Mouse (Mus musculus) CD8-positive naive resting alpha-beta T cell, adult 2 months (primary cell): Measurements from ENCODE around the gene Pagr1b.

Experiments
- DNase-seq, 2 experiments: peaks; one replicate each; pipeline ENCODE4 v3.0.0; 2022; ENCODE audit warnings: low read depth in 2 of 2, low spot score in 2 of 2

The Pagr1b gene

GRCm38 (mm10) chr7:127020031-127020430 lies 3.7 kb upstream of the Pagr1b start:
- no peak for DNase-seq

DNA sequence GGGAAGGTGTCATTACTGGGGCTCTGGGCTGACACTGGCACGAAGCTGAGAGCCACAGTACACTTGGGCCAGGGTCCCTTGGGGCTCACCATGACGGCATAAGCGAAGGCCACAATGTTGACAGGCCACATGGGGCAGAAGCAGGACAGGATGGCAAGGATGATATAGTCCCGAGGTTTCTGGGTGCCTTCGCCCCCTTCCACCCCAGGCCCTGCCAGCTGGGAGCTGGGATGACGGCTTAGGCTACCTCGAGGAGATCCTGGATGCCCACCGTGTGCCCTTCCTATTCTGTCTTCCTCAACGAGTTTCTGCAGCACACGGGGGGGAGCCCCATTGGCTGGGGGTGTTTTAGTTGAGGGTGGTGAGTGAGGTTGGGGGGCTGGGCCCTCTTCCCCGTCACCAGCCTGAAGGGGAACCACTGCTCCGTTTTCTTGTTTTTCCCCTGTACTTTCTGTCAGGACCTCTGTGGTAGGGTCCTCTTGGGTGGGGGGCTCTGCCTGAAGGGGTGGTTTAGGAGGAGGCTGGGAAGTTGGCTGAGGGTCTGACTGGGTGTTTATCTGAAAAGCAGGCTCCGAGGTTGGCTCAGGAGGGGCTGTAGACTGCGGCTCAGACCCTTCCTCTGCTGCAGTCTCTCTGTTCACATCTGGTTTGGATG lies 3.1 kb upstream of the Pagr1b start:
- DNase-seq = no peak

DNA sequence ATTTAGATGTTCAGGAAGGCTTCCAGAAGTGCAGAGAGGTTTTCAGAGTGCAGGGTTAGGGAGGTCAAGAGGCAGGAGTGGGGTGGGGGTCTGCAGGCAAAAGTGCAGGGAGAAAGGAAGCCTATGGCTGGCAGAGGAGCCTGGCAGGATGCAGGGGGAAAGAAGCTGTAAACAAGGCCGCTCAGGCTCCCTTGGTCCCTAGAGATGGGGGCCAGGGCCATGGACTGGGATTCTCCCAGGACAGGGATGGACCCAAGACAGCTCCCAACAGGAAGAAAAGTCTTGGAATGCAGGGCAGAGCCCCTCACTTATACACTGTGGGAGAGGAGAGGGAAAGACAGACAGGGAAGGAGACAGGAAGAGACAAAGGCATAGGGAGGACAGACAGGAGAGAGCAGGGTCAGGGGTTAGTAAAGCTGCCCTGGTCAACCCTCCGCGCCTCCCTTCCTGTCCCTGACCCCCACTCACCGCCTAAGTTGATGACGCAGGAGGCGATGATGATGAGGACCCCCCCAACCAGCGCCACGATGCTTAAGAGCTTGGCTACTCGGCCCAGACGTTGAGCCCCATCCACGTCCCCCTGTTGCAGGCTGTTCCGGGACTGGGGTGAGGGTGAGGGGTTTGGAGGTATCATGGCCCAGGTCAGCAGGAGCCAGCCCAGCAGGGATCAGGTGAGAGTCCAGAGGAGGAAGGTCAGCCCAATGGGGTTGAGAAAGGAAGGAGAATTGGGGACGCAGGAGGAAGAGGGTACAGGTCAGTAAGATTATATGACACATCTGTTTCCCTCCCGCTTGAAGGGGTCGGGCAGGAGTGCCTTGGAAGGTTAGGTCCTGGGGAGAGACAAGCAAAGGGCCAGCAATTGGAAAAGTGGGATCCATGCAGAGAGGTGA lies 2.4 kb upstream of the Pagr1b start:
- no peak for DNase-seq

GRCm38 (mm10) chr7:127017950-127018345 lies 1.7 kb upstream of the Pagr1b start:
- no peak for DNase-seq

- DNase-seq = peak; percentile 92
Measured at GRCm38 (mm10) chr7:127016971-127017949, 976 bp upstream of the Pagr1b start, which contains the start of gene Pagr1a. Pagr1a (minus strand) TSS chr7:127017352.

GRCm38 (mm10) chr7:127016486-127016938 lies 228 bp upstream of the Pagr1b start:
- no peak for DNase-seq

GRCm38 (mm10) chr7:127016081-127016480 lies 203 bp downstream of the Pagr1b start:
- DNase-seq = no peak

DNA sequence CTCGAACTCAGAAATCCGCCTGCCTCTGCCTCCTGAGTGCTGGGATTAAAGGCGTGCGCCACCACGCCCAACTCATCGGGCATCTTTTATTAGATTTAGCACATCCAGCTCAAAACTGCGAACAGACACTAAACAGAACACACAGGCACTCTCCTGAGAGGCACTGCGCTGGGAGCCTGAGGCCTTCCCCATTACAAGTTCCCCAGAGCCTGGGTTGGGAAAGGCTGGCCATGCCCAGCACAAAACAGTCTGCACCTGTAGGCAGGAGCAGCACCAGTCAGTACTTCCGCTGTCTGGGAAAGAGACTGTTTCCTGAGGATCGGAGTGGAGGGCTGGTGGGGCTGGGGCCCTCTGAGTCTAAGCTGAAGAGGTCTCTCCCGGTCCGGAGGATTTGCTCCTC lies 1.3 kb downstream of the Pagr1b start:
- no peak for DNase-seq

DNA sequence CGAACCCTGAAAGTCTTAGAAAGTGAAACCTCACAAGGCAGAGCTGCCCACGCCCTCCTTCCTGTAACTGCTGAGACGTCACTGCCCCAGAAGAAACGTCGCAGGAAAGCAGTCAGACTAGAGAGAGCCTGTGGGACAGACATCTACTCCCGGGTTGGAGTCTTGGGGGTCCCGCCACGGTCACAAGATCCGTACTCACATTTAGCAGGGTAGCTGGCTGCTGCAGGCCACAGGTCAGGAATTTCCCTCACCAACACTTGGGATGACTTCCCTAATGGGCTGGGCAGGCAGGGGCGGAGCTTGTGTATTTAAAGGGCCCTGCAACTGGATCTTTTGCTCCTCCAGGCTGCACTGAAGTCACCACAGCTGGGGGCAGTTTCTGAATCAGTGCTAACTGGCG lies 2.0 kb downstream of the Pagr1b start, which contains the start of gene Mvp:
Gene Mvp, minus strand, starts transcription at position 302 of the 400 bp plus-strand sequence.
- DNase-seq = peak; percentile 41 to 64

GRCm38 (mm10) chr7:127013385-127013784 lies 2.9 kb downstream of the Pagr1b start:
- DNase-seq = no peak

- DNase-seq = no peak
Measured at GRCm38 (mm10) chr7:127012845-127013244, 3.4 kb downstream of the Pagr1b start.

DNA sequence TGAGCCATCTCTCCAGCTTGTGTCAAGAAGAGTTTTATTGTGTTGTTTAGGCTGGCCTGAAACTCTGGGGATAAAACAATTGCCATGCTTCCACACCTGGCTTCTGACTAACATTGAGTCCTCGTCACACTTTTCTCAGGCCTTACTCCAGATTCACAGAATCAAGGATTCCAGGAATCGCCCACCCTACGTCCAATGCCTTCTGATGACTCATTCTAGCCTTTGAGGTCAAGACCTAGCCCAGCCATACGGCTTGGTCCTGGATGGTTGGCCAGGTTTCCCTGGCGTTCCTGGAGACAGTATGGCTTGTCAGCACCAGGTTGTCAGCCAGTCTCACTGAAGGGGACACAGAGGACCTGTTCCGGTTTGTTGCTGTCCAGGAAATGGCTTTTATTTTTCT lies 3.9 kb downstream of the Pagr1b start:
- DNase-seq = no peak

DNA sequence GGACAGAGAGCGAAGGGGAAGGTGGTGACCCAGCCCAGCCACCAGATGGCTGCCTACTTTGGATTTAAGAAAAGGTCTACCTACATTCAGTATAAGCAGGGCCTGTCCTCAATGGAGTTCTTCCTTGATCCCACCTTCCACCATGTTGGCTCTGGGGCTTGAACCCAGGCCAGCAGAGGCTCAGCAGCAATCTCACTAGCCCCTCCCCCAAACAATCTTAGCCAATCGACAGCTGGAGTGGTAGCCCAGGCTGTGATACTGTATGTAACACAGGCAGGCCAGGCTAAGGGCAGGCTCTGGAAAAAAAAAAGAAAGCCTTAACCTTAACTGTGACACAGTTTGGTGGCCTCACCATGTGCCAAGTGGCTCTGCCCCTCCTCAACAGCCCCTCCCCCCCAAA lies 4.6 kb downstream of the Pagr1b start:
- no peak for DNase-seq

DNA sequence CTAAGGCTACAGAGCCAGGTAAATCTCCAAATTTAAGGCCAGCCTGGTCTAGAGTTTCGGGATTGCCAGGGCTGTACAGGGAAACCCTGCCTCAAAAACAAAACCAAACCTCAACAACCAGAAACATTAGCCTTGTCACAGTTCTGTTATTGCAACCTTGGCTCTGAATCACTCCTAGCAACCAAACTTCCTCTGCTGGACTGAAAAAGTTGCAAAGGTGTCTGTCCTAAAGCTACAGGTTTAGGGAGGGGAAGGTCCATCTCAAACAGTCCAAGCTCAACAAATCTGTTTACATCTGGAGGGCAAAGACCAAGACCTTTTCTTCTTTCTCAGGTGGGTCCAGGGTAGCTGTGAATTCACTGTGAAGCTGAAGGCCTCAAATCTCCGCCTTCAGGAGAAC lies 5.2 kb downstream of the Pagr1b start:
- DNase-seq = no peak

DNA sequence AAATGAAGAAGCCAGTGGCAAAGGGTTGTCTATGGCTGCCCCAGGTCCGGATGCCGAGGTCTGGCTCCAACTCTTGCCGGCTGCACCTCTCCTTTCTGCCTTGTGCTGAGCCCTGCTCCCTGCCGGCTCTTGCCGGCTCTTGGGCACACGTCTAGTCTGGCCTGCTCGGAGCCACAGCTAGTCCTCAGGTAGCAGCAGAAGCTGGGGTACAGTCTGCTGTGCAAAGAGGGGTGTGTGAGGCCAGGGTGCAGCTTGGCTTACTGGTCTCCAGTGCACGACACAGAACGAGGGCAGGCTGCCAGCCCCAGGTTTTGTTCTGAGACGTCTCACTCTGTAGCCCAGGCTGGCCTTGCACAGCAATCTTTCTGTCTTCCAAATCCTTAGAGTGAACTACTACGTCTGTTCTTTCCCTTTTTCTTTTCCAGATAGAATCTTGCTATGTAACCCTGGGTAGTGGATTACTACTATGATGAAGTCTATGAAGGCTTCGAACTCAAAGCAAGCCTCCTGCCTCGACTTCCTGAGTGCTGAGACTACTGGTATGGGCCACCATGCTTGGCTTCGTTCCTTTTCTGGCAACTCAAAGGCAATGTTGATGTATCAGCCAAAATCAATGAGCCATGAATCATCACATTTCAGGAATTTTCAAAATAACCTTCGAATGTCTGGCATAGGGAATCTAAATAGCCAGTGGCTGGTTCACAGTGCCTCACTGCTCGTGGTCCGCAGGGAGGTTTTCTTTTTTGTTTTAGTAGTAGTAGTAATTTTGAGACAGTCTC lies 6.8 kb downstream of the Pagr1b start:
- no peak for DNase-seq

DNA sequence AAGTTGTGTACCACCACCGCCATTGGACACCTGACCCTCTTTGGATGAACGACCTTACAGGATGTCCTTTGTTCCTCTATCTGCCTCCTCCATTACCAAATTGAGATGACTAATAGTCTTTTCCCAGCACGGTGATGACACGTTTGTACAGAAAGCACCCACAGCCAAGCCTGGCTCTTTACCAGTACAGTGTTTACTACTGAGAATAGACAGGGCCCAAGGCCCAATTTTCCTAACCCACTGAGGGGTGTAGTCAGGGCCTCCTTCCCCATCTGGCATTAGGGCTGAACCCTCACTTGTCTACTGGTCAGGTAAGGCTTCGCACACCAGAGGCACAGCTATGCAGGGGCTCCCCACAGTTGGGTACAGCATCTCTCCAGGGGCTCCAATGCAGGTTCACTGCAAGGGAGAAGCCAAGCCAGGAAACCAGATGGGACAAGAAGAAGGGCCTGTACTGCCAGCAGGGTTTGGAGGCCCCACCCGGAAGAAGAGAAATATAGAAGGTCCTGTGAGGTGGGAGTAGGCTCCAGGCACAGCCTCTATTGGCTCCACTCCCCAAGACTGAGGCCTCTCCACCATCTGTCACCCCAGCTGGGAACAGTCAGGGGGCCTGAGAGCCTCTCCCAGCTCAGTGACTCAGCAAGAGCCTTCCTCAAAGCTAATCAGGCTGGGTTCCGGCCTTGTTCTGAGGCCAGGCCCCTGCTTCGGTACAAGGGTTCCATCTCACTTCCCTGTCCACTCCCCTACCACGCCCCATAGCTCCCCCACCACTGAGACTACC lies 7.9 kb downstream of the Pagr1b start:
- no peak for DNase-seq

- DNase-seq = no peak
Measured at GRCm38 (mm10) chr7:127007313-127008024, 8.8 kb downstream of the Pagr1b start.

GRCm38 (mm10) chr7:127004122-127004875 lies 12.0 kb downstream of the Pagr1b start:
- no peak for DNase-seq
